Mouse (Mus musculus) urinary bladder, postnatal 10 days (tissue): Measurements from ENCODE around the gene Sh3pxd2a.
"Not testable (repeated sequence)": the region's sequence is repeated elsewhere in the genome, so short reads cannot be mapped to it uniquely, and the experiment has no call there.

Experiments used
- DNase-seq: peaks from one replicate; pipeline ENCODE4 v3.0.0; 2022; ENCODE audit warnings: low spot score

Sh3pxd2a gene

DNA sequence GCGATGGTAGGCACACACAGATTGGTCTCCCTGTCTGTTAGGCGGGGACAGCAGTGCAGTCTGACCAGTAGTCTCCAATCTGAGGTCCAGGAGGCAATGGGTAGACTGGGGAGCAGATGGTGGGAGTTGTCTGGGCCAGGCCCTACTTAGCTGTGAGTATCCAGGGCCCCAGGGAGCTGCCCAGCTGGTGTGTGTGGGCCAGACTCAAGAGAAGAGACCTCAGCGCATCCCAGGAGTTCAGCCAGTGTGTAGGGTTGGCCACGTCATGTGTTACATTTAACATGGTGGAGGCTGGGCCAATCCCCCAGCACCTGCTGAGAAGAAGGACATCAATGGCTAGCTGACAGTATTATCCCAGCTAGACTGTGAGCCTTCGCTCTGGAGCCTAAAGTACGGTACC, 56.9 kb downstream of the Sh3pxd2a start:
- DNase-seq: no peak

DNA sequence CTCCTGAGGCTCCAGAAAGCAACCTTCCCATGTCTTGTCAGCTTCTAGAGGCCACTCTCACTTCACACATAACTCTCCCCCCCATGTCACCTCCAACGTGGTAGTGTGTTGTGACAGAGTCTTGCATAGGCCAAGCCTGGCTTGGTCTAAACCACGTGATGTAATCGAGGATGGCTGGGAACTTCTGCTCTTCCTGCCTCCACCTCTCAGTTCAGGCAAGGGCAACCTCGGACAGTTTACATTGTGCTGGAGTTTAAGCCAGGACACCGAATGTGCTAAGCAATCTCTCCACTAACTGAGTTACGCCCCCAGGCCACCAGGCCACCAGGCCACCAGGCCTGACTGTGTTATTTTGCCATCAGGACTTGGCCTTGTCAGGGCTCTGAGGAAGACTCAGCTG, 57.7 kb downstream of the Sh3pxd2a start:
- no peak for DNase-seq

DNA sequence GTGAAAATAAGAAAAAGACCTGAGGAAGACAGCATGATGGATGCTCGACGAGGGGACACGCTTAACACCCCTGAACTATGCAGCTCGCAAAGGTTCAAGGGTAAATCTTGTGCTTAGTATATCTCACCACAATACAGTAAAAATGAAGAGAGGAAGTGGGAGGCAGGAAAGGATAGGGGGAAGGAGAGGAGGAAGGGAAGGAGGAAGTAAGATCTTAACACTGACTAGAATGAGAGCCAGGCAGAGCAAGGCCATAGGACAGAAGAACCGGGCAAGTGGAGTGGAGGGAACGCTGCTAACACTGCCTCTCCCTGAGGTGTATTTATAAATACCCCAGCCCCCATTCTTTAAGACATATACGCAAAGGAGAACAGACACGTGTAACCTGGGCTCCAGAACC, 58.7 kb downstream of the Sh3pxd2a start:
- no peak for DNase-seq

DNA sequence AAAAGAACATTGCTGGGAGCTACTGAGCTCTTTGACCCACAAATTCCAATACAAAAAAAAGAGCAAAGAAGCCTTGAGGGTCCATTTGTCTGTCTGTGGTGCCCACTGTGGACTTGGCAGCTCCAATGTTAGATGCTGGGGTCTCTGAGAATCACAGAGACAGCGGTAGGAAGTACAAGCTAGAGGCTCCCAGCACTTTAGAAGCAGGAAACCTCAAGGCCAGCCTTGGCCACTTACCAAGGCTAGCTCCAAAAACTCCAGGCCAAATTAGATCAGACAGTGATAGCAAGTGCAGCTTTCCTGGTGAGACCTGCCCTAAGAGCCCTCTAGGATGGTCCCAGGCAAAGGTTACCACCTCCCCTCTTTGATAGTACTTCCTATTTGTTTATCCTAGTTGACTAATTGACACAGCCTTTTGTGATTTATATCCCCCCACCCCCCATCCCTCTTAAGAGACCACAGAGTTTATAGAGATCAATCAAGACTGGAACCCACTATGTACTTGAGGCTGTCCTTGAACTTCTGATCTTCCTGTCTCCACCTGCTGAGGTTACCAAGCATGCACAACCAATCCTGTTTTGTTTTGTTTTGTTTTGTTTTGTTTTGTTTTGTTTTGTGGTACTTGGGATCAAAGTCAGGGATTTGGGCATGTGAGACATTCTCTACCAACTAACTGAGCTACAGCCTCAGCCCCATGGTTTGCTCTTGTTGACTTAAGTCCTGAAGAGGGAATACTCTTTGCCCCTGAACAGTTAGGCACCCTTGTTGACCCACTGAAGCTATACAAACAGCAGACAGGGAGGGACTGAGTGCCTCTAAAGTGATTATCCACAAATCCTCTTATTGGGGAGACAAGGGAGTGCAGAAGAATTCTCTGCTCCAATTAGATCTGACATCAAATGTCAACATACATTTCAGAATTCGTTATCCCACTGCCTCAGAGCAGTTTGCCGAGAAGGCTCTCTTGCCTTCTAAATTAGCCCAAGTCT, 60.5 kb downstream of the Sh3pxd2a start:
- DNase-seq: no peak

DNA sequence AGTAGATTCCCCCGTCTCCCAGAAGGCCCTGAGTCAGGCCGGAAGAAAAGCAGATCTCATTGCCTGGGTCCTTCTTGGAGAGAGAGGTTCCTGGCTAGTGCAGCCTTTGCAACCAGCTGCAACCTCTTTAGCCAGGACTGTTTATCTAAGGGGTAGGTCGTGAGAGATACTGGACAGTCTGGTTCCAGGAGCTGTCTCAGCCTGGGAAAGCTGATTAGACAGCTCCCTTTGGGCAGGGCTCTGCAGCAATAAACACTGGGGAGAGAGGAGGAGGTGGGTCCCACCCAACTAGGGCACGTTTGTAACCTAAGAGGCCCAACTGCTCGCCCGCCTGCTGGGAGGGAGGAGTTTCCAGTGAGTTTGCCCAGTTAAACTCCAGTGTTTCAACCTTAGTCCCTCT, 61.2 kb downstream of the Sh3pxd2a start:
- DNase-seq: no peak

DNA sequence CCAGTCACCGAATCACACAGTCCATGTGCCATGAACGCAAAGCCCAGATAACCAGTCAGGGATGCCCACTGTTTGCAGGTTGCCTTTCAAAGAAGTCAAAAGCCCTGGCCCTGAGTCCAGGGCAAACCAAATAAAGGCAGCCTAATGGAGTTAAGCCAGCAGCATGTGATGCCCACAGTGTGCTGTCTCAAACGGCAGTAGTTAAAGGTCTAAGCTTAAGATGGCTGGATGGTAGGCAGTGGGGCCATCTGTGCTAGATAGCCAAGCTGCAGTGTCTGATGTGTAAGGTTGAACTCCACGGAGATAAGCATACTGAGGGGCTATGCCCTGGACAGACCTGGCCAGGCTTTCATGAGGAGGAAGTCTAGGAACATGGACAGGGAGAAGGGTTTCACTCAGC, 61.7 kb downstream of the Sh3pxd2a start:
- DNase-seq: no peak

DNA sequence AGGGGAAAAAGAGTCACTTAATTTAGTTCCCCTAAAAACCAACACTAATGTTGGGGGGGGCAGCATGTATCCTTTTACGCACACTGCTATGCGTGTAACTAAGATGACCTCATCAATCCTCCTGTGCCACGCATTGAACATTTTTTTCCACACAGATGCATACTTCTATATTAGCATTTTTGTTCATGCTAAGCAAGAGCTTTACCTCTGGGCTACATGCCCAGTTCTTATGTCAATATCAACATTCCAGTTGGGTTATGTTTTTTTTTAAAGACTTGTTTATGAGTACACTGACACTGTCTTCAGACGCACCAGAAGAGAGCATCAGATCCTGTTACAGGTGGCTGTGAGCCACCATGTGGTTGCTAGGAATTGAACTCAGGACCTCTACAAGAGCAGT, 64.5 kb downstream of the Sh3pxd2a start:
- no peak for DNase-seq

DNA sequence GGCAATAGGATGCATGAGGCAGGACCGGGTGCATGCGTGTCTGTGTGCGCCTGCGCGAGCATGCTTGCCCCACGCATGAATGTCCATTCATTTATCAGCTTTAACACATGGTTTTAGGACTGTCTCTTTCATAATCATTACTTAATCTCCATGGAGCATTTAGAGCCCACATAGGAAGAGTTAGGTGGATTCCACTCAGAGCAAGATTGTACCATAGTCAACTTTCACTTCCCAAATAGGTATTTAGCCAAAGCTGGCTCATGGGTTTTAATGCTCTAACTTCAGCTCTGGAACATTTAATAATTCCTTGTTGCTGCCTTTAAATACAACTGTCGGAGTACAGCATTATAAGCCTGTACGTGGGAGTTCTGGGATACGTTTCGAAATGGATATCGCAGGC, 65.2 kb downstream of the Sh3pxd2a start:
- no peak for DNase-seq

DNA sequence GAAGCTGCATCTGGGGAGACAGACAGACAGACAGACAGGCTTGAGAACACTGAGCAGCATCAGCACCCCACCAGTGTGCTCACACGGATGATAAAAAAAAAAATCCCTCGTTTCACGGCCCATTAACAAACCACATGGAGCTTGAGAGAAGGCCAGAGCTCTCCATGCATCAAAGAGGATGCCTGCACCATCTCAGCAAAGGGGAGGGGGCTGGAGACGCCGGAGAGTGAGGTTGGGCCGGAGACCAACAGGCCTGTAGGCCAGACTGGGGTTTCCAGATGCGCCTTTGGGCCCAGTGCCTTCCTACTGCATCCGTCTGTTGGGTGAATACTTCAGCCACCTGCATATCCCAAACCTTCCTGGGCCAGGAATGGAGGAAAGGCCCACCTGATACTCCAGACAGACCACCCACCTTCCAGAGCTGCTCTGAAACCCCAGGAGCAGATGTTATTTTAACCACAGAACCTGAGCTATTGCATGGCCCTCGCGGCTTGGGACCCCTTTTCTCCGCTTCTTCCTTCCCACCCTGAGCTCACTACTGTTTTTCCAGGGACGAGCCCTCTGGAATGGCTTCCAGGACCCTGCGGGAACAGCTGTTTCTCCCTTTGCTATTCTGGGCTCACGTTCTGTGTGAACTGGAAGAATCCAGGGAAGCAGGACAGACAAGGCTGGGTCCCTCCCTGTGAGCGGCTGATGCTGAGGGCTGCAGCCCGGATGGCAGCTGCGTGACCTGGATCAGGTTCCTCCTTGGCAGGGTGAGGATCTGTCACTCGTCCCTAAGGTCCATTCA, 66.1 kb downstream of the Sh3pxd2a start:
- DNase-seq: no peak

DNA sequence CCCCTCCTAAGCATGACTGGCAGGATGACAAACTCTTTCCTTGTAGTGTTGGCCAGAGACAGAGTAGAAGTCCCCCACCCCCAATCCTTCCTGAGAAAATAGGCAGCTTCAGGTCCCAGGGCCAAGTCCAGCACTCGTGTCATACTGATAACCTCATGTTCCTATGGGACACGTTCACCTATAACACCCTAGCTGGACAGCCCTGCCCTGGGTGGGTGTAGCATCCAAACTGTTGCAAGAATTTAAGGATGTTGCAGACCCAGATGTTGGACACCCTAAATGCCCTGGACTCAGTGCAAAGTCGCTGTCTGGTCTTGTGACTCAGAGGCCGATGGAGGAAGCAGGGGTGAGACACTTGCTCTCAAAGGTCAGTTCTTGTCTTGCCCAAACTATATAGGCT, 68.9 kb downstream of the Sh3pxd2a start:
- DNase-seq: no peak

DNA sequence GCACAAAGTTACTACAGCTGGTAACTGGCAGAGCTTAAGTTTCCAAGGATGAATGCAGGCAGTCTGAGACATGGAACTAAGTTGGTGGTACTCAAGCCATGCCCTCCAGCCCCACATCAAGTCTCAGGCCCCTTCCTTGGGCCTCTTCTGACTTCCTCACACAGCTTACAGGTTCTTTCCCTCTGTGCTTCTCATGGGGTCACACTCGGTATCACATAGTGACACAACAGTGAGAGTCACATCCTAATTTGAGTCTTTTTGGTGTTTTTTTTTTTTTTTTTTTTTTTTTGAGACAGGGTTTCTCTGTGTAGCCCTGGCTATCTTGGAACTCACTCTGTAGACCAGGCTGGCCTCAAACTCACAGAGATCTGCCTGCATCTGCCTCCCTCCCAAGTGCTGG, 69.4 kb downstream of the Sh3pxd2a start:
- DNase-seq: not testable (repeated sequence)

DNA sequence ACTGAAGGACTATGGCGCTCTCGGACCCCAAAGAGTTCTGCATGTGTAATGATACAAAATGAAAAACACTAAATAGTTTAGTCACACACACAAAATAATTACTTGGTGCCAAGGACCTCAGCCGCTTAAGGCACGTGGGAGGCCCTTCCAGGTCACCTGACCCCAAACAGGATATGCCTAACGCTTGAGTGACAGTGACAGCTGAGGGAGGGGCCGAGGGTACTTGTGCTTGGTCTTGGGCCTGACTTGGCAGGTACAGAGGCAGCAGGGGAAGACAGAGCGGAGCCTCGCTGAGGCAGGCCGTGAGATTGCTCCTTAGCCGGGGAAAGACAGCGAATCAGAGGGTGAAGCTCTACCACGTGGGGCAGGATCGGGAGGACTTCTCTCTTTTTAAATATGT, 73.3 kb downstream of the Sh3pxd2a start:
- no peak for DNase-seq

DNA sequence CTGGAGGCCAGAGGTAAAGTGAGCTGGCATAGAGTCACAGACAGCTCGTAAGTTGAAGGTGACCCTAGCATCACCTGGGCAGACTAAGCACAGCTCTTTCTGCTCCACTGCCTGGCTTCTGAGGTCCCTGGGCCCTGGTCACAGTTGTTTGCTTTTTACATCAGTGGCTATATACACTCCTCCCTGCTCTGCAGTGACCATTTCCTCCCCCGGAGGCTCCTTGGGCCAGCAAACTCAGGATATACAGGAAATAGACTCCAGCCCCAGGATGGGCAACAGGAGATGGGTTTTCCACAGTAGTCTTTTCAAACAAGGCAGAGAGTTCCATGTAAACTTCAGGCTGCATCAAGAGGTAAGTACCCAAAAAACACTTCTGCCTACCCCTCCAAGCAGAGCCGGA, 76.3 kb downstream of the Sh3pxd2a start:
- DNase-seq: no peak

DNA sequence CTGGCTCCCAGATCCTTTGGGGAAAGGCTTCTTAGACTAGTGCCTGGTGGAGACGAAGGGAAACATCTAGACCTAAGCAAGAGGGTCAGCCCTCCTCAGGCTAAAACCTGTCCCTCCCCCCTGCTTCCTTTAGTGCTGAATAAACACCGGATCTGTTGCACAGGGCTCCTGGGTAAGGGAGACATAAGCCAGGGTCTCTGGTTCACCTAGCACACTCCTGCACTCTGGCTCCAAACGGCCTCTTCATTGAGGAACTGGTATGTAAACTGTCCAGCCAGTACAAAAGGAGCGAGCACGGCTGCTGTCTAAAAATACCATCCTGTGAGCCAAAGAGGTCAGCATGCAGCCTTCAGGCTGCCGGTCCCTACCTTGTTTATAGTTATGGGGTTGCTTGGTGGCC, 76.8 kb downstream of the Sh3pxd2a start:
- no peak for DNase-seq

DNA sequence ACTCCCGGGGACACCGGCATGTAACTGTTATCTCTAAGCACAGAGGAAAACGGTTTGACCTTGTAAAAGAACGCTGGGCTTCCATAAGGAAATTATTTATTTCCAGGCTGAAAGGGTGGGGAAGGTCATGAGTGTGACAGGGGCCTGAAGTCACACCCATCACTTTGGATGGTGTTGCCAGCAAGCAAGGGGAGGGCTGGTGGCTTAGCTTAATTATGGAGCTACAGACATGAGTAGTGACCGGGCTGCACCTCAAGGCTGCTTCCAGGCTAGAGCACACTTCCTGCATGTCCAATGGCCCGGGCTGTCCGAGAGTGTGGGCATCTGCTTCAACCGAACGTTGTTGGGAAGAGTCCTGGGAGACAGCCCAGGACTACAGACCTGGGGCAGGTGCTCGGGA, 78.2 kb downstream of the Sh3pxd2a start:
- DNase-seq: no peak

DNA sequence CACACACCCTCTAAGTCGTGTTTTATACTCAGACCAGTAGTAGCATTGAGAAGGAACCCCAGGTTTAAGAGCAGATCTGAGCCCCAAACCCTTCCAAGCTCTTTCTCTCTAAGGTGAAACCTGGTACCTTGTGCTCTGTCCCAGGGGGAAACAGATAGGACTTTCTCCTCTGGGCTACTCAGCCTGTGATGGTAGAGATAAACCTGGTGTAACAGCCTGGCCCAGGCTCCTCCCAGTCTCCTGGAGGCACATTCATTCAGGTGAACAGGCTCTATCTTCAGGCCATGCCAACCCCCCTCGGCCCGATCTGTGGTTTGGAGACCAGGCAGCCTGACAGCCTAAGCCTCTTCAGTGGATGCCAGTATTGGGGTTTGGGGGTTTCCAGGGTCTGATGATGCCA, 79.6 kb downstream of the Sh3pxd2a start:
- no peak for DNase-seq

DNA sequence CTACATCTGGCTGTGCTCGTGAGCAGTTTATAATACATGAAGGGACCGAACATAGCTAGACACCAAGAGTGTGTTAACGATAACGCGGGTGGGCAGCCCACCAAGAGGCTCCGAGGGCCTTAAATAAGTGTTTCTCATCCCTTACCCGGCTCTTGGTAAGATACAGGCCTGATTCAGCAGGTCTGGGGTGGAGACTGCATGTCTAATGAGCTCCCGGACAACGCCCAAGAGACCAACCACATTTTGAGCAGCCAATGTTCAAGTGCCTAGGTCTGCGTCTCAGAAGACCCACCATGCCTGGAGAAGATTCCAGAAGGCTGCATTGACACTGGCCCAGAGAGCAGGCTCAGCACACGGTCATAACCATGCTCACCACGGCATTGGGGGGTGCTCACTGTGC, 80.2 kb downstream of the Sh3pxd2a start:
- no peak for DNase-seq

DNA sequence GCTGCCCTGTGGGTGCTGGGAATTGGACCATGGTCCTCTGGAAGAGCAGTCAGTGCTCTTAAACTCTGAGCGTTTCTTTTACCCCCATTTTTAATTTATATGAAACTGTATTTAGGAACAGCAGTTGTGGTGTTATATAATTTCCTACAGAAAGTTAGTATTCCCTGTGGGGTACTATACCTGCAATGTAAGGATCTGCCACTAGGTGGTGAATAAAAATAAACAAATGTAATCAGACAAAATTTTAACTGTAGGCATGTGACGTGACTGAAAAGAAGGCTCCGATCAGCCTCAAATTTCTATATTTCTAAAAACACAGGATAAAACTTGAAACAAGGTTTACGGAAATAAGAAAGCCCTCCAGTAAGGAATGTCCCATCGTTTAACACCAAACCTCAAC, 81.9 kb downstream of the Sh3pxd2a start:
- DNase-seq: no peak

DNA sequence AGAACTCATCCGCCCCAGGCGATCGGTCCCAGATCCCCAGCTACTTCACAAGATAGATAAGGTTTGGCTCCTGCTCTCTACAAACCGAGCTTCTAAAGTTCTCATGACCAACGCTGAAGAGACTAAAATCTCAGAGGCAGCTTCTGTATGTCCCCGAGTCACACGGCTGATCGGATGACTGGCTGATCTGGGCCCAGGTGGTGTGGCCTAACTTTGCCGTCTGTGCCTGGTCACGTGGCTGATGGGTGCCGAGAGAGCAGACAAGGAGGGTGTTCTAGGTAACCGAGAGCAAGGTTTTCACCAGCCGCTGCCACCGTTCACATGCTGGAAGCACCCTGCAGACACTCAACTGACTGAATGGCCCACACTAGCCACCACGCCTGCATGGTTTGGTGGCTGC, 83.2 kb downstream of the Sh3pxd2a start:
- DNase-seq: no peak

DNA sequence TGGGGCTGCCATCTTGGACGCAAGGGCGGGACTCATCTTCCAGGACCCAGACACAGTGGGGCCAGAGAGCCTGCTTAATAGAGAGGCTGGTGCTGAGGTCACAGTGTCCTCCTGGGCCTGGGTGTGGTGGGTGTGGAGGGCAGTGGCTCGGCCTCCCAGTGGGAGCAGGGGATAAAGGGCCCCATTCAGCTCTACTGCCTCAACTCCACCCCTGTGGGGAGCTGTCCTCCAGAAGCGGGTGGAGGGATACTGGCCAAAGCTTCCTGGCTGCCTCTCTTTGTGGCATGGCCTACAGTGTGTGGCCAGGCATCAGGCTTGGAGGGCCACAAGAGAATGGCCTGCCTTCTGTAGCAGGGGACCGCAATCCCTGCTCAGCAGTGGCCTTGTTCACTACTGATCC, 85.1 kb downstream of the Sh3pxd2a start:
- DNase-seq: no peak

DNA sequence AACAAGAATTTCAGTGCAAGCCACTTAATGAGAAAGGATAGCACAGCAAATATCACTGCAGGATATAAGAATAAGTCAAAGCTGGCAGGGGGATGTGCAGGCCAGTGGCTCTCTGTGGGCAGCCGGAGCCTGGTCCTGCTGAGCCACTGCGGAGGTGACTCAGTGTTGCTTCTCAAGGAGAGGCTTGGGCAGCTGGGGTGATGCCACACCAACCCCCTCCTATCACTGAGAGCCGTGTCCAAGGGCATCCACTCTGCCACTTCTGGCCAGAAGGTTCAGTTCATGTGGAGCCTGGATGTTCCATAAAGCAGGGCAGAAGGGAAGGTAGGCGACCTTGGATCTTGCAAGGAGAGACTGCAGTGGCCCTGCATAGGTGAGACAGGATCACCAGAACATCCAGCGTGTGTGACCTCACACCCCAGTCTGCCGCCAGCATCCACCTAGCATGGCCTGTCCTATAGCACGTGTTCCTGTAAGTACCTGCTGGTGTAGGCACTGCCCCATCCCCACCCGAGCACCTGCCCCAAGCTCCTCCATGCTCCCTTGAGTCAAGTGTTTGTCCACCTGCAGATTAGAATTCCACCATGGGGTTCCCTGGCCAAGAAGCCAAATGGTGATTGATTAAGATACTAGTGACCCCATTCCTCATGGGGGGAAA, 89.2 kb downstream of the Sh3pxd2a start:
- DNase-seq: no peak

DNA sequence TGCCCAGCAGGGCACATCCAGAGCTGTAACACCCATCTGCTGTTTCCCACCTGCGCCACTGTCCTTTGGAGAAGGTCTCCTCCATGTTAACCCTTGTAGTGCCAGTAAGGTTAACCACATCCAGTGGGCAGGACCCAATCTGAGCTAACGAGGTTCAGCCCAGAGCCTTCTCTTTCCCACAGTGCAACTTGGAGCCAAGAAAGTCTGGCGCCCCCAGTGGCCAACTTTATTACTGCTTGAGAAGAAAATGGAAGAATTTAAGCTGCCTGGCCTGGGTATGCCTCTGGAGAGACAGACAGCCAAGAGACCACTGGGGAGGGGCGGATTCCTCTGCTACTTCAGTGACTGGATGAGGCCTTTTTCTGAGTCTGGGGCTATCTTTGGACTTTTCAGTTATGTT, 89.8 kb downstream of the Sh3pxd2a start:
- DNase-seq: no peak

DNA sequence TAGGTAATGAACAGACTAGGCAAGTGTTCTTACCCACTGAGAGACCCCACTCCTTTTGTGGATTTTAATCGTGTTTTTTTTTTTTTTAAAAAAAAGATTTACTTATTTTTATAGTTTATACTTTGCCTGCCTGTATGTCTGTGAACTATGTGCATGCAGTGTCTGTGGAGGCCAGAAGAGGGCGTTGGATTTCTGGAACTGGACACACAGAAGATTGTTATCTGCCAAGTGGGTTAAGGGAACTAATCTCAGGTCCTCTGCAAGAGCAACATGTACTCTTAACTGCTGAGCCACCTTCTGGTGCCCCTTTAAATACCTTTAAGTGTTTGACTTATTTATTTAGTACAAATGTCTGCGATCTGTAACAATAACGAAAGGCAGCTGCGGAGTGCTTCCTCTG, 92.2 kb downstream of the Sh3pxd2a start:
- no peak for DNase-seq
